Mouse (Mus musculus) MEL (cell line): ENCODE data around the gene Mcoln3. TPM values are rescaled to one million over a fixed set of nuclear protein-coding genes. Genes with fewer than 3 reads are reported as not detected.

Experiments used
- DNase-seq: peaks from one replicate; pipeline ENCODE4 v3.0.0; 2011; ENCODE audit warnings: low read depth, low spot score
- H3K27ac ChIP-seq: 2 replicates; pipeline ENCODE4 v1.5.1; 2012; ENCODE audit warnings: low read depth, mild to moderate bottlenecking, control low read depth, low read length, moderate library complexity; ENCODE audit not compliant: control insufficient read depth
- H3K27me3 ChIP-seq, 2 experiments: fragments of 150-350 bp in 1 of 2; sonication (generic) in 1 of 2; 2 replicates each; pipeline ENCODE4 v1.6.1; 2012; ENCODE audit warnings: low read length in 2 of 2, mild to moderate bottlenecking in 2 of 2, improper control_type of control experiment in 1 of 2, moderate library complexity in 1 of 2; ENCODE audit not compliant: insufficient read depth in 2 of 2, control insufficient read depth in 1 of 2
- H3K36me3 ChIP-seq, 2 experiments: 2 replicates each; pipeline ENCODE4 v1.6.1; 2012 to 2014; ENCODE audit warnings: low read length in 2 of 2, improper control_type of control experiment in 1 of 2, inconsistent platforms in 1 of 2, mild to moderate bottlenecking in 1 of 2; ENCODE audit not compliant: insufficient read depth in 2 of 2, control insufficient read depth in 1 of 2
- H3K4me1 ChIP-seq, 2 experiments: fragments of 150-350 bp in 1 of 2; sonication (generic) in 1 of 2; 2 replicates each; pipeline ENCODE4 v1.6.1; 2012; ENCODE audit warnings: low read length in 2 of 2, improper control_type of control experiment in 1 of 2, mild to moderate bottlenecking in 1 of 2; ENCODE audit not compliant: insufficient read depth in 2 of 2, control insufficient read depth in 1 of 2
- H3K4me3 ChIP-seq, 2 experiments: fragments of 150-350 bp in 1 of 2; sonication (generic) in 1 of 2; 2 replicates each; pipeline ENCODE4 v1.5.1; 2012; ENCODE audit warnings: low read depth in 2 of 2, low read length in 2 of 2, mild to moderate bottlenecking in 2 of 2, moderate library complexity in 2 of 2, control low read depth in 1 of 2, improper control_type of control experiment in 1 of 2; ENCODE audit not compliant: control insufficient read depth in 1 of 2, insufficient read depth in 1 of 2
- H3K79me2 ChIP-seq: 2 replicates; pipeline ENCODE4 v1.6.1; 2012; ENCODE audit warnings: mild to moderate bottlenecking, low read length, moderate library complexity; ENCODE audit not compliant: control insufficient read depth, poor library complexity, insufficient read depth
- H3K9ac ChIP-seq: 2 replicates; pipeline ENCODE4 v1.6.1; 2012; ENCODE audit warnings: low read depth, mild to moderate bottlenecking, control low read depth, low read length, moderate library complexity; ENCODE audit not compliant: control insufficient read depth, poor library complexity, severe bottlenecking
- H3K9me3 ChIP-seq: fragments of 150-350 bp; sonication (generic); replicated peaks from 2 replicates; pipeline ENCODE4 v1.6.1; 2012; ENCODE audit warnings: mild to moderate bottlenecking, low read length, improper control_type of control experiment, moderate library complexity; ENCODE audit not compliant: insufficient read depth
- BHLHE40 ChIP-seq: IDR thresholded peaks from 2 replicates; pipeline ENCODE4 v1.6.1; 2012; ENCODE audit warnings: low read depth, mild to moderate bottlenecking, inconsistent platforms, low read length, improper control_type of control experiment, borderline replicate concordance
- CHD2 ChIP-seq: IDR thresholded peaks from 2 replicates; pipeline ENCODE4 v1.6.1; 2011; ENCODE audit warnings: low read length, improper control_type of control experiment
- CTCF ChIP-seq, 3 experiments: IDR thresholded peaks in 2 of 3; conservative IDR thresholded peaks in 1 of 3; 2 replicates each; pipeline ENCODE4 v1.5.1; 2011 to 2012; ENCODE audit warnings: low read length in 3 of 3, low read depth in 2 of 3, mild to moderate bottlenecking in 2 of 3, improper control_type of control experiment in 1 of 3, inconsistent platforms in 1 of 3, mixed read lengths in 1 of 3, moderate library complexity in 1 of 3; ENCODE audit not compliant: control insufficient read depth in 1 of 3, insufficient read depth in 1 of 3, poor library complexity in 1 of 3, severe bottlenecking in 1 of 3
- E2F4 ChIP-seq: IDR thresholded peaks from 2 replicates; pipeline ENCODE4 v1.6.1; 2011; ENCODE audit warnings: low read depth, low read length, improper control_type of control experiment, borderline replicate concordance
- ELF1 ChIP-seq: IDR thresholded peaks from 2 replicates; pipeline ENCODE4 v1.6.1; 2014; ENCODE audit warnings: low read depth, mild to moderate bottlenecking, inconsistent platforms, low read length, improper control_type of control experiment, moderate library complexity
- ETS1 ChIP-seq: IDR thresholded peaks from 2 replicates; pipeline ENCODE4 v1.6.1; 2012; ENCODE audit warnings: low read depth, mild to moderate bottlenecking, inconsistent platforms, low read length, improper control_type of control experiment, moderate library complexity
- GABPA ChIP-seq: IDR thresholded peaks from 2 replicates; pipeline ENCODE4 v1.6.1; 2012; ENCODE audit warnings: low read depth, mild to moderate bottlenecking, inconsistent platforms, low read length, improper control_type of control experiment, moderate library complexity
- GATA1 ChIP-seq: IDR thresholded peaks from 2 replicates; pipeline ENCODE4 v1.6.1; 2011; ENCODE audit warnings: low read depth, low read length, improper control_type of control experiment
- HCFC1 ChIP-seq: IDR thresholded peaks from 2 replicates; pipeline ENCODE4 v1.6.1; 2012; ENCODE audit warnings: low read depth, mild to moderate bottlenecking, inconsistent platforms, low read length, improper control_type of control experiment, moderate library complexity
- JUND ChIP-seq: IDR thresholded peaks from 2 replicates; pipeline ENCODE4 v1.6.1; 2011; ENCODE audit warnings: low read depth, mild to moderate bottlenecking, improper control_type of control experiment, low read length
- KAT2A ChIP-seq: conservative IDR thresholded peaks from 2 replicates; pipeline ENCODE4 v1.6.1; 2012; ENCODE audit warnings: low read depth, low read length, improper control_type of control experiment, inconsistent platforms
- MAFK ChIP-seq: IDR thresholded peaks from 2 replicates; pipeline ENCODE4 v1.6.1; 2011; ENCODE audit warnings: low read depth, mild to moderate bottlenecking, low read length, improper control_type of control experiment, borderline replicate concordance
- MAX ChIP-seq: IDR thresholded peaks from 2 replicates; pipeline ENCODE4 v1.6.1; 2011; ENCODE audit warnings: low read length, improper control_type of control experiment
- MAZ ChIP-seq: IDR thresholded peaks from 2 replicates; pipeline ENCODE4 v1.6.1; 2012; ENCODE audit warnings: low read depth, mild to moderate bottlenecking, inconsistent platforms, low read length, improper control_type of control experiment
- MEF2A ChIP-seq: IDR thresholded peaks from 2 replicates; pipeline ENCODE4 v1.6.1; 2014; ENCODE audit warnings: low read depth, mild to moderate bottlenecking, inconsistent platforms, low read length, improper control_type of control experiment; ENCODE audit not compliant: poor library complexity, insufficient replicate concordance, severe bottlenecking; ENCODE audit errors: extremely low read depth
- MYC ChIP-seq: IDR thresholded peaks from 2 replicates; pipeline ENCODE4 v1.6.1; 2011; ENCODE audit warnings: low read depth, mild to moderate bottlenecking, low read length, improper control_type of control experiment, moderate library complexity
- NELFE ChIP-seq: IDR thresholded peaks from 2 replicates; pipeline ENCODE4 v1.6.1; 2011; ENCODE audit warnings: low read depth, low read length, improper control_type of control experiment
- NRF1 ChIP-seq: IDR thresholded peaks from 2 replicates; pipeline ENCODE4 v1.6.1; 2014; ENCODE audit warnings: low read depth, mild to moderate bottlenecking, inconsistent platforms, low read length, improper control_type of control experiment, moderate library complexity; ENCODE audit not compliant: poor library complexity, insufficient read depth, severe bottlenecking
- POLR2A ChIP-seq, 2 experiments: IDR thresholded peaks; 2 replicates each; pipeline ENCODE4 v1.6.1; 2011 to 2012; ENCODE audit warnings: low read length in 2 of 2, mild to moderate bottlenecking in 2 of 2, control low read depth in 1 of 2, improper control_type of control experiment in 1 of 2, low read depth in 1 of 2, moderate library complexity in 1 of 2; ENCODE audit not compliant: control insufficient read depth in 1 of 2, insufficient read depth in 1 of 2, poor library complexity in 1 of 2
- POLR2AphosphoS2 ChIP-seq: IDR thresholded peaks from 2 replicates; pipeline ENCODE4 v1.6.1; 2011; ENCODE audit warnings: low read length, improper control_type of control experiment
- RAD21 ChIP-seq: IDR thresholded peaks from 2 replicates; pipeline ENCODE4 v1.6.1; 2011; ENCODE audit warnings: mild to moderate bottlenecking, low read depth, low read length, improper control_type of control experiment
- RCOR1 ChIP-seq: IDR thresholded peaks from 2 replicates; pipeline ENCODE4 v1.6.1; 2012; ENCODE audit warnings: low read depth, mild to moderate bottlenecking, inconsistent platforms, low read length, improper control_type of control experiment
- SMC3 ChIP-seq: IDR thresholded peaks from 2 replicates; pipeline ENCODE4 v1.6.1; 2011; ENCODE audit warnings: low read depth, low read length, improper control_type of control experiment
- TAL1 ChIP-seq: IDR thresholded peaks from 2 replicates; pipeline ENCODE4 v1.6.1; 2012; ENCODE audit warnings: mild to moderate bottlenecking, inconsistent platforms, low read length, moderate library complexity, mixed read lengths
- TCF12 ChIP-seq: IDR thresholded peaks from 2 replicates; pipeline ENCODE4 v1.6.1; 2014; ENCODE audit warnings: low read depth, mild to moderate bottlenecking, inconsistent platforms, low read length, improper control_type of control experiment, moderate library complexity
- USF1 ChIP-seq: IDR thresholded peaks from 2 replicates; pipeline ENCODE4 v1.6.1; 2014; ENCODE audit warnings: low read depth, mild to moderate bottlenecking, inconsistent platforms, low read length, improper control_type of control experiment, moderate library complexity
- USF2 ChIP-seq, 2 experiments: IDR thresholded peaks; 2 replicates each; pipeline ENCODE4 v1.6.1; 2011 to 2012; ENCODE audit warnings: improper control_type of control experiment in 2 of 2, low read length in 2 of 2, borderline replicate concordance in 1 of 2, inconsistent platforms in 1 of 2, low read depth in 1 of 2, mild to moderate bottlenecking in 1 of 2; ENCODE audit not compliant: insufficient read depth in 1 of 2
- ZC3H11A ChIP-seq: IDR thresholded peaks from 2 replicates; pipeline ENCODE4 v1.6.1; 2012; ENCODE audit warnings: low read depth, mild to moderate bottlenecking, inconsistent platforms, low read length, improper control_type of control experiment
- ZNF384 ChIP-seq: IDR thresholded peaks from 2 replicates; pipeline ENCODE4 v1.6.1; 2012; ENCODE audit warnings: low read depth, mild to moderate bottlenecking, inconsistent platforms, low read length, improper control_type of control experiment
- polyA plus RNA-seq, 2 experiments: library from polyadenylated mRNA; stranded (reverse) in 1 of 2; unstranded in 1 of 2; fragments of >175 nt in 1 of 2; fragments of >200 nt in 1 of 2; gene quantifications; 2 replicates each; pipeline versions ENCODE4 v1.2.1 to v1.2.4; 2012; ENCODE audit warnings: low replicate concordance in 2 of 2, low read depth in 1 of 2; ENCODE audit not compliant: insufficient read length in 2 of 2, insufficient read depth in 1 of 2, missing spikeins in 1 of 2
- total RNA-seq: library from RNA; depleted of rRNA; stranded (reverse); fragments of 300-350 nt; gene quantifications from 2 replicates; pipeline ENCODE4 v1.2.3, GENCODE M21; 2012

Gene Mcoln3
- total and polyA plus RNA-seq, 3 experiments = not detected

- no peak overlapping the region for H3K9ac ChIP-seq
- TF ChIP-seq MAFK (no peak), CHD2 (no peak), NELFE (no peak), RAD21 (peak; percentile 39), E2F4 (no peak), USF1 (no peak), GABPA (no peak), MAX (no peak), KAT2A (no peak), USF2 (IDR thresholded peaks at IDR 0.05; ENCODE audit: borderline replicate concordance in 1 of 2, insufficient read depth in 1 of 2, low read depth in 1 of 2, low read length in 2 of 2) (no peak), MYC (no peak), CTCF (IDR thresholded peaks at IDR 0.05 in 2 of 3, conservative IDR thresholded peaks at IDR 0.05 in 1 of 3; ENCODE audit: control insufficient read depth in 1 of 3, insufficient read depth in 1 of 3, low read depth in 2 of 3, low read length in 3 of 3, poor library complexity in 1 of 3, severe bottlenecking in 1 of 3) (peak; percentile 4 to 65 (median 48); a peak in 4 of 6 replicates), JUND (no peak), ZC3H11A (0 out of 2 replicates have a peak, but pooled peaks have one; percentile 25), GATA1 (no peak), POLR2AphosphoS2 (no peak), RCOR1 (no peak), TCF12 (no peak), BHLHE40 (no peak), MAZ (no peak), MEF2A (no peak), HCFC1 (no peak), ELF1 (no peak), NRF1 (no peak), TAL1 (no peak), ZNF384 (no peak), POLR2A (IDR thresholded peaks at IDR 0.05; ENCODE audit: control insufficient read depth in 1 of 2, insufficient read depth in 1 of 2, low read depth in 1 of 2, low read length in 2 of 2, poor library complexity in 1 of 2) (no peak), ETS1 (no peak), SMC3 (peak; percentile 64)
- no peaks in the 10 kb centered on the region for H3K9me3 ChIP-seq
- no peaks in the 10 kb centered on the region for H3K36me3 ChIP-seq
- no peaks in the 10 kb centered on the region for H3K4me1 ChIP-seq
- peaks cover 0 to 4% of the 10 kb centered on the region in 2 experiments; a peak in 3 of 4 replicates for H3K27me3 ChIP-seq
- H3K4me3 ChIP-seq = no peak overlapping the region
- peak; percentile 58 for DNase-seq
- no peaks in the 10 kb centered on the region for H3K79me2 ChIP-seq
- no peak overlapping the region for H3K27ac ChIP-seq
Measured at GRCm38 (mm10) chr3:146072780-146073179, 44.5 kb upstream of the Mcoln3 start.
